Mouse (Mus musculus): ENCODE data around the gene Tspan1. TPM values are rescaled to one million over a fixed set of nuclear protein-coding genes. Genes with fewer than 3 reads are reported as not detected.

Gene Tspan1
- polyA plus RNA-seq, 1 experiment: not detected

DNA sequence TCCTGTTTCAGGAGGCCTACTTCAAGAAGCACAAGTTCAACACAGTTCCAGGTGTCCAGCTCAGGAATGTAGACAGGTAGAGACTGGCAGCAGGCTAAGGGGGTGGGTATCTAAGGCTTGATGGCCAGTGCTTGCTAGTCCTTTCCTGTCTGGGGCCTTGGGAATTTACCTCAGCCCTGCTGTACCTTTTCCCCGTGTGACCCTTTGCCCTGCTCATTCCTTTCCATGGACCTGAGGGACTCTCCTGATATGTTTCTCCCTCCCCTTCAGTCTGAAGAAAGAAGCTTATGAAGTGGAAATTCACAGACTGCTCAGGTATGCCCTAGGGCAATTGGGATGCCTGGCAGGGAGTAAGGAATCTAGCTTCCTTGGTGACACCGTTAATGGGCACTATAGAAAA is 9.5 kb downstream of the Tspan1 start:
- H3K9me3 ChIP-seq (ENCODE audit: control insufficient read depth, low read length): no peaks in the 10 kb centered on the region
- H3K4me1 ChIP-seq (ENCODE audit: control insufficient read depth): peaks cover 11% of the 10 kb centered on the region
- TF ChIP-seq GATA1 (IDR thresholded peaks at IDR 0.05; ENCODE audit: low read length): no peak
- TF ChIP-seq TAL1 (IDR thresholded peaks at IDR 0.05; ENCODE audit: low read length): no peak
- no peak overlapping the region for H3K4me3 ChIP-seq (replicated peaks)
- no peaks in the 10 kb centered on the region for H3K27me3 ChIP-seq (ENCODE audit: control insufficient read depth)
- H3K36me3 ChIP-seq (ENCODE audit: control insufficient read depth): peaks cover 62% of the 10 kb centered on the region

DNA sequence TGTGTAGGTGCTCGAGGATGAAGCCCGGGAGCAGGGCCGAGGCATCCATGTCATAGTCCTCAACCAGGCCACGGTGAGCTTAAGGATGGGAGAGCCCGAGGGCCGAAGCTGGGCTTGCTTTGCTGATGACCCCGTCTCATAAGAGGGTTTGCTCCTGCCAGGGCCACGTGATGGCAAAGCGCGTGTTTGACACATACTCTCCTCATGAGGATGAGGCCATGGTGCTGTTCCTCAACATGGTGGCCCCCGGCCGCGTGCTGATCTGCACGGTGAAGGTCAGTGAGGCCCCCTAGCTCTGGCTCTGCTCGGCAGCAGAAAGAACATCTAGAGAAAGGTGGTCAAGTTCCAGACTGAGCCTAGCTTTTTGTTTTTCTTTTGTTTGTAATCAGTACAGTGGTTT is 14.7 kb downstream of the Tspan1 start:
- Histone ChIP-seq H3K27me3 (ENCODE audit: control insufficient read depth) (peaks cover 2% of the 10 kb centered on the region), H3K9me3 (ENCODE audit: control insufficient read depth, low read length) (no peaks in the 10 kb centered on the region), H3K4me3 (replicated peaks) (no peak overlapping the region), H3K36me3 (ENCODE audit: control insufficient read depth) (peaks cover 56% of the 10 kb centered on the region), H3K4me1 (ENCODE audit: control insufficient read depth) (peaks cover 25% of the 10 kb centered on the region)
- TF ChIP-seq GATA1 (IDR thresholded peaks at IDR 0.05; ENCODE audit: low read length): no peak
- no peak for TF ChIP-seq TAL1 (IDR thresholded peaks at IDR 0.05; ENCODE audit: low read length)

DNA sequence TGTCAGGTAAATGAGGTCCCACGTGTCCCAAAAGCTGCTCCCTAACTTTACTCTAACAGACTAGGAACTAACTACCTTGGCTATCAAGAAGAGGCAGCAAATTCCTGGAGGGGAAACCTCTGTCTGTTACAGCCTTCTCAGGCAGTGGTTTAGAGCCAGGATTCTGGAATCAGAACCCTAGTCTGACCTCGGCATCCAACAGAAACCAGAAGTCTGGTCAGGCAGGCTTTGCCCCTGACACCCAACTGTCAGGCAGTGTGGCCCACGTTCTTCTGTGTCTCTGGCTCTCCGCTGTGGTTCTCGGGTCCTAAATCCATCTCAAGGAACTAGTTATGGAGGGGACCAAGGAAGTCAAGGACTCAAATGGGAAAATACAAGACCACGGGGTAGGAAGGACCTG is 16.2 kb downstream of the Tspan1 start, which contains the start of gene Lurap1:
TSS of gene Lurap1 (minus strand) at position 101 of the 400 bp plus-strand sequence.
- H3K4me3 ChIP-seq (replicated peaks): peak within 1 kb of the TSS; percentile 80
- peaks cover 25% of the 10 kb centered on the region for H3K4me1 ChIP-seq (ENCODE audit: control insufficient read depth)
- TF ChIP-seq TAL1 (IDR thresholded peaks at IDR 0.05; ENCODE audit: low read length): no peak
- TF ChIP-seq GATA1 (IDR thresholded peaks at IDR 0.05; ENCODE audit: low read length): no peak
- peaks cover 45% of the 10 kb centered on the region for H3K36me3 ChIP-seq (ENCODE audit: control insufficient read depth)
- peaks cover 5% of the 10 kb centered on the region for H3K9me3 ChIP-seq (ENCODE audit: control insufficient read depth, low read length)
- peaks cover 2% of the 10 kb centered on the region for H3K27me3 ChIP-seq (ENCODE audit: control insufficient read depth)

DNA sequence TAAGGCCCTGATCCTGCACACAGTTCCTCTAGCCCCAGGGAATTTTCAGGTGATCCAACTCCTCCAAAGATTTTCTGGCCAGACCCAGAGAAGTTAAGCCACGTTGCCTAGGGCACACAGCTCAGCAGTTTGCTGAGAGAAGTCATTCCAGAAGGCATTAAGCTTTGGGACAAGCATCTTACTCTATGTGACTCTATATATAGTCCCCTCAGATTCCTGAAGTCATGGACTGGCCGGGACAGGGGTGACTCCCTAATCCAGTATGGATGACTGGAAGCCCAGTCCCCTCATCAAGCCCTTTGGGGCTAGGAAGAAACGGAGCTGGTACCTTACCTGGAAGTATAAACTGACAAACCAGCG is 16.6 kb downstream of the Tspan1 start:
- Histone ChIP-seq H3K36me3 (ENCODE audit: control insufficient read depth) (peaks cover 41% of the 10 kb centered on the region), H3K4me3 (replicated peaks) (peak overlapping the region; percentile 80), H3K27me3 (ENCODE audit: control insufficient read depth) (peaks cover 2% of the 10 kb centered on the region), H3K9me3 (ENCODE audit: control insufficient read depth, low read length) (peaks cover 5% of the 10 kb centered on the region), H3K4me1 (ENCODE audit: control insufficient read depth) (peaks cover 25% of the 10 kb centered on the region)
- TF ChIP-seq GATA1 (IDR thresholded peaks at IDR 0.05; ENCODE audit: low read length) (no peak), TAL1 (IDR thresholded peaks at IDR 0.05; ENCODE audit: low read length) (no peak)

DNA sequence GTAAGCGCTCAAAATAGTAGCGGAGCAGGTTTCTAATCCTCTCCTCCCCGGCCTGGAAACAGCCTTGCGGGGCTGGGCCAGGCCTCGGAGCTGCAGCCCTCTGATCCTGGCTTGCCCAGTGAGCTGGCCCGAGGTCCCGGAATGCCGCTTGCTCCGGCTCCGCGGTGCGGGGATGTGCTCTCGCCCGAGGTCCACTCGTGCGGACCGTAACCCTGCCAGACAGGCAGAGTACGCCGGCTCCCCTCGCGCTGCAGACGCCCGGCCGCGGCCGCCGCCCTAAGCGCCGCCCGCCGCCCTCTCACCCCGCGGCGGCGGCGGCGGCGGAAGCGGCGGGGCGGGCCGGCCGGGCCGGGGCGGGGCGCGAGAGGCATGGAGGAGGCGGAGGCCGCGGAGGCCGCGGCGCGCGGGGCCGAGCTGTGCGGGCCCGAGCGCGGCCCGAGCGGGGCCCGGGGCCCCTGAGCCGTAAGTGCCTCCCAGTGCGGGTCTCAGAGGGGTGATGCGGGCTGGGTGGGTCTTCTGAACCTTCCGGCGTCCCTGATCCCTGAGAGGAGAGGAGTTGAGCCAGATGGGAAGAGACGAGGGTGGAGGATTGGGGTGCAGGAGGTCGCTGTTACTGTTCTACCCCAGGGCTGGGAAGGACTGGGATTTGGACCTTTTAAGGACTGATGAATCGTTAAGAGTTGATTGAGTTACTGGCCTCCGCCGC is 17.1 kb downstream of the Tspan1 start:
- peaks cover 5% of the 10 kb centered on the region for H3K9me3 ChIP-seq (ENCODE audit: control insufficient read depth, low read length)
- H3K27me3 ChIP-seq (ENCODE audit: control insufficient read depth): peaks cover 6% of the 10 kb centered on the region
- H3K4me3 ChIP-seq (replicated peaks): peak overlapping the region; percentile 80
- TF ChIP-seq TAL1 (IDR thresholded peaks at IDR 0.05; ENCODE audit: low read length) (no peak), GATA1 (IDR thresholded peaks at IDR 0.05; ENCODE audit: low read length) (no peak)
- peaks cover 36% of the 10 kb centered on the region for H3K36me3 ChIP-seq (ENCODE audit: control insufficient read depth)
- peaks cover 25% of the 10 kb centered on the region for H3K4me1 ChIP-seq (ENCODE audit: control insufficient read depth)

DNA sequence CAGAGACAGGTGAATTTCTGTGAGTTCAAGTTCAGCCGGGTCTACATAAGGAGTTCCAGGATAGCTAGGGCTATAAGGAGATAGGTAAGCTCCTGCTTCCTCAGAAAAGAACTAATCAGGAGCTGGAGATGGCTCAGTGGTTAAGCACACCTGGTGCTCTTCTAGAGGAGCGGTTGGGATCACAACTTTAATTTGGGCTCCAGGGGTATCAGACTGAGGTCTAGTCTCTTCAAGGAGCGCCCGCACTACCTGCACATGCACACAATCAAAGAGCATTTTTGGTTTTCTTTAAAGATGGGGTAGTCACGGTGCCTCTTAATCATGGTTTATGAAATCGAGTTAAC is 17.6 kb downstream of the Tspan1 start:
- Histone ChIP-seq H3K4me1 (ENCODE audit: control insufficient read depth) (peaks cover 25% of the 10 kb centered on the region), H3K27me3 (ENCODE audit: control insufficient read depth) (peaks cover 11% of the 10 kb centered on the region), H3K4me3 (replicated peaks) (peak overlapping the region; percentile 80), H3K9me3 (ENCODE audit: control insufficient read depth, low read length) (peaks cover 5% of the 10 kb centered on the region), H3K36me3 (ENCODE audit: control insufficient read depth) (peaks cover 31% of the 10 kb centered on the region)
- no peak for TF ChIP-seq TAL1 (IDR thresholded peaks at IDR 0.05; ENCODE audit: low read length)
- TF ChIP-seq GATA1 (IDR thresholded peaks at IDR 0.05; ENCODE audit: low read length): no peak

DNA sequence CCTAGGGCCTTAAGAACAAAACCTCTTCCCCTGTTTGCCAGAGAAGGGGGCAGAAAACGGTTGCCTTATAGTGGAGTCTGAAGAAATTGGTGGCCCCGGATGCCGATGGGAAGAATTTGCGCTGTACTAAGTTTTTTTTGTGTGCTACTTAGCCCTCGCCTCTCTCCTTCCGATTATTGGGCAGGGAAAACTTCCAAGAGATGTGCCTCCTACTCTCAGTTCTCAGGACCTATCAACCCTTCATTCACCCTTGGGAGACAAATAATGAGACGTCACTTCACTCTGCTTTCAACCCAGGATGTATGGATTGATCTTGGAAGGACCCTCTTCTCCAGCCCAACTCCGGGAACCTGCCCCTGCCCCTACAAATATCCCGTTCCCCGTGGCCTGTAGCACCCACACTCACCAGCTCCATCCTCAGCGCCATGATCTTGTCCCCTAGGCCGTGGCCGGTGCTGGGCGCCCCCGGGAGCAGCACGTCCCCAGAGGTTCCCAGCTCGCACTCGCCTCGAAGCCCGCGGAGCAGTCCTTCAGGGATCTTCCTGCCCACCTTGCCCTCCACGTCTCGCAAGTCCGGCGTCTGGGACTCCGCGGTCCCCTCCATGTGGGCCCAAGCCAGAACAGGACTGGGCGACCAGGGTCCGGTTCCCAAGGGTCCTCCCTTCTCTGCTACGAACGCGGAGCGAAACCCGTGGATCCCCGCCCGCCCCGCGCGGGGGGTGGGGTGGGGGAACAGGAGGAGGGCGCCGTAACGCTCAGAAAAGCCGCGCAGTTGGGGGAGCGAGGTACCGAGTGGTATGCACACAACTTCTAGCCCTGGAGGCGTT is 23.3 kb downstream of the Tspan1 start:
- Histone ChIP-seq H3K4me1 (ENCODE audit: control insufficient read depth) (peaks cover 10% of the 10 kb centered on the region), H3K27me3 (ENCODE audit: control insufficient read depth) (peaks cover 54% of the 10 kb centered on the region), H3K36me3 (ENCODE audit: control insufficient read depth) (no peaks in the 10 kb centered on the region)

DNA sequence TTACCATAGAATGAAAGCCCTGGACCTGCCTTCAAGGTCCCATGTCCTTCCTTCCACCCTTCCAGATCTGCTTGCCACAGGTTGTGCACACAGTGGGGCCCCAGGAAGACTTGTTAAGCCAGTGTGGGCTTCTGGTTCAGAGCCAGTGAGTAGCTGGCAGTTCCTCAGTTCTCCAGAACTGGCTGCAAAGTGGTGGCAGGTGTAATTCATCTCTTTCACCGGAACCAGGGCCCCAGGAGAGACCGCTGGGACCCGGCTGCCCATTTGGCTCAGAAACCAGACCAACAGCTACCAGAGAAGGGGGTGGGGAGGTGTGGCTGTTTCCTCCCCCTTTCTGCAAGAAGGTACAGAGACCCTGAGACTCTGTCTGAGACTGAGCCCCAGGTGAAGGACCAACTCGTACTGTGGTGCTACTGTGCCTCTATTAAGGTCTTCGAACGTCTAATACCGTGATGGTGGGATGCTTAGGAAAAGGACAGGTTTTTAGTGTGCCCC is 24.0 kb downstream of the Tspan1 start:
- TF ChIP-seq TAL1 (IDR thresholded peaks at IDR 0.05; ENCODE audit: low read length) (no peak), GATA1 (IDR thresholded peaks at IDR 0.05; ENCODE audit: low read length) (no peak)
- Histone ChIP-seq H3K9me3 (ENCODE audit: control insufficient read depth, low read length) (peaks cover 5% of the 10 kb centered on the region), H3K36me3 (ENCODE audit: control insufficient read depth) (no peaks in the 10 kb centered on the region), H3K4me1 (ENCODE audit: control insufficient read depth) (peaks cover 10% of the 10 kb centered on the region), H3K27me3 (ENCODE audit: control insufficient read depth) (peaks cover 54% of the 10 kb centered on the region), H3K4me3 (replicated peaks) (no peak overlapping the region)

More for the DNA sequence above, 23.3 kb downstream of the Tspan1 start:
- Histone ChIP-seq H3K4me3 (replicated peaks) (peak overlapping the region; percentile 57), H3K9me3 (ENCODE audit: control insufficient read depth, low read length) (peaks cover 5% of the 10 kb centered on the region)
- no peak for TF ChIP-seq TAL1 (IDR thresholded peaks at IDR 0.05; ENCODE audit: low read length)
- TF ChIP-seq GATA1 (IDR thresholded peaks at IDR 0.05; ENCODE audit: low read length): no peak

DNA sequence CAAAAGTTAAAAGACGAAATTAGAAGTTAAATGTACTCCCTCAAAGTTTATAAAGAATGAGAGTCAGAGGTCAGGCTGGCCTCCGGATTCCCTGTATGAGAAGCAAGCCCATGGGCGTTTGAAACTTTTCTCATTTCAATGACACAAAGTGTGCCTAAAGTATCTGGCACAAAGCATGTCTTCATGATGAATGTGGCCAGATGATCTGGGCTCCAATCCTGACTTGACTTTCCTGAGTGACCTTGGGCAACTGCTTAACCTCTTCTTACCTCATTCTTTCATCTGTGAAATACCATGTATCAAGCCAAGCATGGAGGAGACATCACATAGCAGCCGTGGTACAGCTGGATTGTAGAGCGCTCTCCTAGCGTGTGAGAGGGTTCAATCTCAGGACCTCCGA is 25.1 kb downstream of the Tspan1 start:
- no peak for TF ChIP-seq GATA1 (IDR thresholded peaks at IDR 0.05; ENCODE audit: low read length)
- TF ChIP-seq TAL1 (IDR thresholded peaks at IDR 0.05; ENCODE audit: low read length): no peak
- peaks cover 10% of the 10 kb centered on the region for H3K4me1 ChIP-seq (ENCODE audit: control insufficient read depth)
- no peak overlapping the region for H3K4me3 ChIP-seq (replicated peaks)
- H3K36me3 ChIP-seq (ENCODE audit: control insufficient read depth): no peaks in the 10 kb centered on the region
- H3K9me3 ChIP-seq (ENCODE audit: control insufficient read depth, low read length): peaks cover 3% of the 10 kb centered on the region
- H3K27me3 ChIP-seq (ENCODE audit: control insufficient read depth): peaks cover 52% of the 10 kb centered on the region

Measured in erythroblast, embryonic 14.5 days (primary cell).